Mouse (Mus musculus) E14TG2a.4 (cell line): ENCODE data around the gene Gm11985.

Experiments used
- CTCF ChIP-seq: conservative IDR thresholded peaks from 2 replicates; pipeline ENCODE4 v1.5.1; 2014; ENCODE audit warnings: low read length
- NANOG ChIP-seq: IDR thresholded peaks from 2 replicates; pipeline ENCODE4 v1.6.1; 2014; ENCODE audit warnings: borderline replicate concordance, low read length, mixed read lengths
- POU5F1 ChIP-seq: IDR thresholded peaks from 2 replicates; pipeline ENCODE4 v1.6.1; 2014; ENCODE audit warnings: low read length, borderline replicate concordance

GRCm38 (mm10) chr11:7134319-7134718 lies 54.0 kb downstream of the Gm11985 start:
- TF ChIP-seq CTCF, result no peak
- TF ChIP-seq NANOG, result no peak
- no peak for TF ChIP-seq POU5F1
